Mouse (Mus musculus) bone marrow, adult 2 months (tissue): ENCODE data around the gene Trpv2.

Experiments used
- CTCF ChIP-seq: fragments of 200-500 bp; IDR thresholded peaks from 2 replicates; pipeline ENCODE4 v1.5.1; 2011; ENCODE audit warnings: low read length, control low read depth; ENCODE audit not compliant: control insufficient read depth, insufficient read depth
- POLR2A ChIP-seq: fragments of 200-500 bp; IDR thresholded peaks from 2 replicates; pipeline ENCODE4 v1.6.1; 2011; ENCODE audit warnings: low read depth, mild to moderate bottlenecking, control low read depth, low read length, borderline replicate concordance; ENCODE audit not compliant: control insufficient read depth

- TF ChIP-seq POLR2A (no peak), CTCF (no peak)
Observed at GRCm38 (mm10) chr11:62635406-62635805, 61.1 kb downstream of the Trpv2 start.
